Mouse (Mus musculus): ENCODE measurements around the gene Camk2g. TPM values are rescaled to one million over a fixed set of nuclear protein-coding genes. Genes with fewer than 3 reads are reported as not detected.

Camk2g gene
- total and polyA plus RNA-seq, 3 experiments = 14.1 to 27.1 TPM; not detected in 1

DNA sequence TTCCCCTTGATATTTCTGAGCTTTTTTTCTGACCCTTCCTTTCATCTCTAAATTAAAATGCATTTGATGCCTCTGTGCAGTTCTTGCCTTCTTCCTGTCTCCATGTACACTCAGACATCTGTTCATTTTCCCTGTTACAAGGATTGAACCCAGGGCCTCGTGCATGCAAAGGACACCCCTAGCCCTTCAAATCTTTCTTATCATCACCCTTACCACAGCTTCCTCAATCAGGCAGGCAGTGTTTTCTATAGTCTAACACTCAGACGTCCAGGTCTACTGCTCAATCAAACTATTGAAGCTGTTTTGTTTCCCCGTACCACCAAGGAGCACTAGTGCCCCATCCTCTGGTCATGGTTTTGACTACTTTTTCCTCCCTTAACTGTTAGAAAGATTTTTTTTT, 40.1 kb downstream of the Camk2g start:
- Histone ChIP-seq H3K4me1 (ENCODE audit: control insufficient read depth in 1 of 2, insufficient read depth in 2 of 2, low read length in 2 of 2) (peaks cover 0 to 3% of the 10 kb centered on the region in 2 experiments; a peak in 2 of 4 replicates), H3K9ac (ENCODE audit: control insufficient read depth, low read depth, low read length, poor library complexity, severe bottlenecking) (no peak overlapping the region), H3K9me3 (replicated peaks; ENCODE audit: insufficient read depth, low read length) (no peaks in the 10 kb centered on the region), H3K27me3 (ENCODE audit: control insufficient read depth in 1 of 2, insufficient read depth in 2 of 2, low read length in 2 of 2) (no peaks in the 10 kb centered on the region), H3K27ac (ENCODE audit: control insufficient read depth, low read depth, low read length) (no peak overlapping the region), H3K4me3 (ENCODE audit: control insufficient read depth in 1 of 2, insufficient read depth in 1 of 2, low read depth in 2 of 2, low read length in 2 of 2) (no peak overlapping the region), H3K36me3 (ENCODE audit: control insufficient read depth in 1 of 2, insufficient read depth in 2 of 2, low read length in 2 of 2) (peaks cover 0 to 7% of the 10 kb centered on the region in 2 experiments; a peak in 2 of 4 replicates), H3K79me2 (ENCODE audit: control insufficient read depth, insufficient read depth, low read length, poor library complexity) (no peaks in the 10 kb centered on the region)
- TF ChIP-seq E2F4 (IDR thresholded peaks at IDR 0.05; ENCODE audit: borderline replicate concordance, low read depth, low read length) = no peak
- TF ChIP-seq GATA1 (IDR thresholded peaks at IDR 0.05; ENCODE audit: low read depth, low read length) = peak; percentile 68
- TF ChIP-seq TBP (IDR thresholded peaks at IDR 0.05; ENCODE audit: low read depth, low read length) = no peak
- TF ChIP-seq EP300 (IDR thresholded peaks at IDR 0.05; ENCODE audit: low read depth in 1 of 2, low read length in 2 of 2) = no peak
- TF ChIP-seq RCOR1 (IDR thresholded peaks at IDR 0.05; ENCODE audit: low read depth, low read length) = peak; percentile 68
- DNase-seq (ENCODE audit: low read depth, low spot score) = peak; percentile 55

DNA sequence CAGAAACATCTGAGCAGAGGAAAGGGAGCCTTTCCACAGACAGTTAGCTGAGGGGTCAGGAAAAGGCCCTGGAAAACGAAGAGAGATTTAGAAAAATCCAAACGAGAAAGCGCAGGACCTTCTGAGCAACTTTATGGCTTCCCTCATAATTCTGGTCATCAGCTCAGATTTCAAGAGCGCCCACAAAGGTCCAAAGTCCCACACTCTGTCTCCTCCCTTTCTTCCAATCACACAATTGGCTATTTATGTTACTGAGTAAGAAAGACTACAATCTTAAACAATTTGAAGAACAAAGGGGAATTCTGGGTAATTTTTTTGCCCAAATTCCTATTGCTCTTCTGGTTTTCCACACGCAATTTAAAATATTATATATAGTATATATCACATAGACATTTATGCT, 43.4 kb downstream of the Camk2g start:
- Histone ChIP-seq H3K4me3 (ENCODE audit: control insufficient read depth in 1 of 2, insufficient read depth in 1 of 2, low read depth in 2 of 2, low read length in 2 of 2) (no peak overlapping the region), H3K36me3 (ENCODE audit: control insufficient read depth in 1 of 2, insufficient read depth in 2 of 2, low read length in 2 of 2) (peaks cover 0 to 7% of the 10 kb centered on the region in 2 experiments; a peak in 2 of 4 replicates), H3K79me2 (ENCODE audit: control insufficient read depth, insufficient read depth, low read length, poor library complexity) (no peaks in the 10 kb centered on the region), H3K27ac (ENCODE audit: control insufficient read depth, low read depth, low read length) (no peak overlapping the region), H3K9ac (ENCODE audit: control insufficient read depth, low read depth, low read length, poor library complexity, severe bottlenecking) (no peak overlapping the region), H3K4me1 (ENCODE audit: control insufficient read depth in 1 of 2, insufficient read depth in 2 of 2, low read length in 2 of 2) (peaks cover 0 to 3% of the 10 kb centered on the region in 2 experiments; a peak in 2 of 4 replicates), H3K9me3 (replicated peaks; ENCODE audit: insufficient read depth, low read length) (no peaks in the 10 kb centered on the region), H3K27me3 (ENCODE audit: control insufficient read depth in 1 of 2, insufficient read depth in 2 of 2, low read length in 2 of 2) (no peaks in the 10 kb centered on the region)
- DNase-seq (ENCODE audit: low read depth, low spot score) = no peak
- TF ChIP-seq MEF2A (IDR thresholded peaks at IDR 0.05; ENCODE audit: extremely low read depth, insufficient replicate concordance, low read depth, low read length, poor library complexity, severe bottlenecking) (no peak), POLR2AphosphoS2 (IDR thresholded peaks at IDR 0.05; ENCODE audit: low read length) (no peak), EP300 (IDR thresholded peaks at IDR 0.05; ENCODE audit: low read depth in 1 of 2, low read length in 2 of 2) (no peak), TBP (IDR thresholded peaks at IDR 0.05; ENCODE audit: low read depth, low read length) (no peak), MXI1 (IDR thresholded peaks at IDR 0.05; ENCODE audit: low read depth, low read length) (no peak), TAL1 (IDR thresholded peaks at IDR 0.05; ENCODE audit: low read length) (no peak), JUND (IDR thresholded peaks at IDR 0.05; ENCODE audit: low read depth, low read length) (no peak), GATA1 (IDR thresholded peaks at IDR 0.05; ENCODE audit: low read depth, low read length) (no peak), POLR2A (IDR thresholded peaks at IDR 0.05; ENCODE audit: control insufficient read depth in 1 of 2, insufficient read depth in 1 of 2, low read depth in 1 of 2, low read length in 2 of 2, poor library complexity in 1 of 2) (no peak), UBTF (IDR thresholded peaks at IDR 0.05; ENCODE audit: borderline replicate concordance, insufficient read depth, low read depth, low read length) (no peak), HCFC1 (IDR thresholded peaks at IDR 0.05; ENCODE audit: low read depth, low read length) (no peak), NELFE (IDR thresholded peaks at IDR 0.05; ENCODE audit: low read depth, low read length) (no peak), CHD2 (IDR thresholded peaks at IDR 0.05; ENCODE audit: low read length) (no peak), USF1 (IDR thresholded peaks at IDR 0.05; ENCODE audit: low read depth, low read length) (no peak), ZKSCAN1 (IDR thresholded peaks at IDR 0.05; ENCODE audit: low read depth, low read length) (no peak), TCF12 (IDR thresholded peaks at IDR 0.05; ENCODE audit: low read depth, low read length) (no peak), ZNF384 (IDR thresholded peaks at IDR 0.05; ENCODE audit: low read depth, low read length) (no peak), ZMIZ1 (IDR thresholded peaks at IDR 0.05; ENCODE audit: low read depth, low read length) (no peak)
